Mouse (Mus musculus): ENCODE measurements around the gene Robo2.
"Not testable (repeated sequence)": the region's sequence is repeated elsewhere in the genome, so short reads cannot be mapped to it uniquely, and the experiment has no call there.

The Robo2 gene

DNA sequence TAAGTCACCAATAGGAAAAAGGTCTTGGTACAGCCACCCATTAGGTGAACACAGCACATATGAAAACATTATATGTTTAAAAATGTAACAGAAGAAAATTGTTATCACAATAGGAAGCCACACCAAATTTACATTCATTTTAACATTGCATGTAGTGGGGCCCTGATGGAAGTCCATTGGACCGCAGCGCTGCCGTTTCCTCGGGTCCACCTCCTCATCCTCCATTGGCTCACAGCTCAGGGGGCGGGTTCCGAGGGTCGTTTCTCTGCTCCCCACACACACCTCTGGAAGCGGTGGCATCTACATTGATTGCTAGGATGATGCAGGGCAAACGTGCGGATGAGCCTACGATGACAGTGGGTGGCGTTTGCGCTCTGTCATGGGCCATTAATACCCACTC is 195.8 kb downstream of the Robo2 start:
- DNase-seq (ENCODE audit: low read depth, low spot score): no peak

DNA sequence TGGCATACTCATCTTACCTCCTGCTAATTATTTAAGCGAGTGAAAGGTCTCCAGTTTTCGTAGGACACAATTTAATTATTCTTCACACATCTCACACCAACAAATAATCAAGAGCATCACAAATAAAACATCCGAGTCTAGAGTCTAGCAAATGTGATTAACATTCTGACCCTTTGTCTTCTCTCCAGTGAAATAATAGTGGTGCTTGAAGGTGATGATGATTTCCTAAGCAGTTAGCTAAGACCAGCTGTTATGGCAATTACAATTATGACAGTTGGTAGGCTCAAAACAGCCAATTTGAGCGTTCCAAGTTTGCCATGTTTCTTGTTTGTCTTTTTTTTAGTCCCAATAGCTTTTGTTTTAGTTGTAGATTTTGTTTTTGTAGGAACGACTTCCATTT is 210.9 kb downstream of the Robo2 start:
- DNase-seq (ENCODE audit: low read depth, low spot score): peak; percentile 10

DNA sequence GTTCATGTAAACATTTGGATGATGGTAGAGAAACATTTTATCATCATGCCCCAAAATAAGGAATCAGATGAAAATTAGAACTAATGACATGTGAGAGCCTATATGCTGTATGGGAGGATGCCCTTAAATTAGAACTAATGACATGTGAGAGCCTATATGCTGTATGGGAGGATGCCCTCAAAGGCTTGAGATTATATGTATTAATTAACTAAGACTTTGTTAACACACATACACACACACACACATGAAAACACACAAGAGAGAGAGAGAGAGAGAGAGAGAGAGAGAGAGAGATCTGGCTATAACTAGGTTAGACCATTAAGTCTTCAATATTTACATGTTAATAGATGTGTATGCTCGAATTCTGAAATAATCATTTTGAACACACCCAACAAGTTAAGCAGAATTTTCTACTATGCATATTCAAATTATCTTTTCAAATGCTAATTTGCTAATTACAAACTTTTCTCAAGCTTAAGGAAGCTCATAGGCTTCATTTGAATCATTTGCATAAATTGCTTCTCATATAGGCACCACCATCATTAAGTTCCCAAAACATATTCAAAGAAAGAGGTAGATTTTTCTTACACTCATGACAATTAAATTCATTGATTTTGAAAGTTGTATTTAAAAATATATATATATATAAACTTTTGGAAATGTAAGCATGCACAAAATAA is 211.5 kb downstream of the Robo2 start:
- DNase-seq (ENCODE audit: low read depth, low spot score): no peak

DNA sequence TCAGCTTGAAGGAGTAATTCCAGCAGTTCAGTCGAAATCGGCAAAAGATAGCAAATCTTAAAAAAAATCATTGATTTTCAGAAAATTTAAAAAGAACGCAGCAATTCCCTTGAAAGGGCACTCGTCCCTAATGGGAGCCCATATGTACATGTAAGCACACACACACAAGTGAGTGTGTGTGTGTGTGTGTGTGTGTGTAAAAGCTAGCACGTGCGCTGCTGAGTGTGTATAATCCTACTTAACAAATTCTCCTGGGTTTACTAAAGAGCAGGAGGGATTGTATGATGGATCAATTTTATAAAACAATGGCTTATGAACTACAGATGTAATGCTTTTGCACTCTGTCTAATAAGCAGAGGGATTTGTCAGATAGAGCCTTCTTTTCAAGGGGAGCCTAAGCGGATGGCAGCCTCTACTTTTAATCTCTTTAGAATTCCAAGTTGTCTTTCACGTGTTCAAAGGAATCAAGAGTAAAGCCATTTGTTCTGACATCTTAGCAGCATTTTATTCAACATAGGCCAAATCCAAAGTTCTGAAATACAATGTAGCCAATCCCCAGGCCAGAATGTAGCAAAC is 218.6 kb downstream of the Robo2 start:
- no peak for DNase-seq (ENCODE audit: low read depth, low spot score)

DNA sequence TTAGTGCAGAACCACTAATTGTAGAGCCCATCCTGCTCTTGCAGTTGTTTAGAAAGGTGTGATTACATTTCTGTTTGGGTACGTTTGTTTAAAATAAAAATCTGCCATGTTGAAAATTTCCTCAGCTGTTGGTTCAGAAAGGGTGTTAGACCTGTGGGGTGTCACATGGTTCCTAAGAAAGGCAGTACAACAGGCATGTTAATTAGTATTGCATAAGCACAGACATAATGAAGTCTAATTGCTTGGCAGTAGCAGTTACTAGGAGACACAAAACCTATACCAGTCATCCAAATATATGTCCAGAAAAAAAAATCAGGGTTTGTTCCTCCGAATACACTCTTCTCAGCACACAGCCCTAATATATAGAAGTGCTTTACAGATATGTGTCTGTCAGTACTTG is 220.0 kb downstream of the Robo2 start:
- DNase-seq (ENCODE audit: low read depth, low spot score): peak; percentile 6

DNA sequence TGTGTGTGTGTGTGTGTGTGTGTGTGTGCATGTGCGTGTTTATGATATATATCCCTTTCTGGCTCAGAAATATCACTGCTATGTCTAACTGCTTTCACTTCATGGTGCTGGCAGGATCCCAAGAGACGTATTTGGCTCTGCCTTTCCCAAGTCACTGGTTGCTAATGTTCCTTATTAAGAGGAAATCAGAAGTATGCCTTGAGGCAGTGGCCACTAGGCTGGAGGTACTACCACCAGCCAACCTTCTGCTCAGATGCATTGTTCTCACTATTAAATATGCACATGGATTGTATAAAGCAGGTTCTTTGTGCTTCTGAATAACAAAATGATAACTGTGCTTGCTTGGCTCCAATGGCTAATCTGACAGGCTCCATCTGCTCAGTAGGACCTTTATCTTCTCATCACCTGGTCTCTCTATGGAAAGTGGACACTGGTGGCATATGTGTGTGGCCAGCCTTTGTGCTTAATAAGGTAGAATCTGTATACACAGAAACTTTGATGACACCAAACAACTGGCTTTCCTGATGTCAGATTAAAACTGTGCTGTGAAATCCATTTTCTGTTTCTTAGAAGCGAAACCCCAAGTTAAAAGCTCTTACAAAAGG is 229.0 kb downstream of the Robo2 start:
- DNase-seq (ENCODE audit: low read depth, low spot score): peak; percentile 45

DNA sequence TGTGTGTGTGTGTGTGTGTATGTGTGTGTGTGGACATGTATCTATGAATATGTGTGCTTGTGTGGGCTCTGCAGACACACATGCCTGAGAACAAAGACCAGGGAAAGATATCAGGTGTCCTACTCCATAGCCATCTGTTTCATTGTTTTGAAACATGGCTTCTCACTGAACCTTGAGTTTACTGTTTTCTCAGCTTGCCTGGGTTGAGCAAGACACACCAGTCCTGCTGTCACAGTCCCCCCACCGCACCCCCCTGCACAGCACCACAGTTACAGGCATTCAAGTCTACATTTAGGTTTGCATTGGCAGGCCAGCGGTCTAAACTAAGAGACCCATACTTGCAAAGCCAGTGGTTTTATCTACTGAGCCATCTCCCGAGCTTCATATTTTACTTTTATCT is 239.0 kb downstream of the Robo2 start:
- no peak for DNase-seq (ENCODE audit: low read depth, low spot score)

DNA sequence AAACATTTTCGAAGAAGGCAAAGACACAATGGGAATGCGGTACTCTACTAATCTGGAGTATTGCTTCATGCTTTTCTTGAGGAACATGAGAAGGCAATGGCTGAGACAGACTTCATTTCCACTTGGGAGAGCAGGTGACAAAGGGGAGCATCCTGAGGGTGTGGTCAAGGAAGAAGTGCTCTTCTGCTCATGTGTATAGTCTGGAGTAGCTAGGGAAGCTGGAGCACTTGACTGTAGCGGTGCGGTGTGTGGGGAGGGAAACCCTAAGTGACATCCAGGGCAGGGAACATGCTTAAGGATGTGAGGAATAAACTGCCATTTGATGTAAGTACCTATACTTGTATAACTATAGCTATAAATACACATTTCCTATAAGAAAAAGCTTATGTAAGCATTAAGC is 242.0 kb downstream of the Robo2 start:
- no peak for DNase-seq (ENCODE audit: low read depth, low spot score)

DNA sequence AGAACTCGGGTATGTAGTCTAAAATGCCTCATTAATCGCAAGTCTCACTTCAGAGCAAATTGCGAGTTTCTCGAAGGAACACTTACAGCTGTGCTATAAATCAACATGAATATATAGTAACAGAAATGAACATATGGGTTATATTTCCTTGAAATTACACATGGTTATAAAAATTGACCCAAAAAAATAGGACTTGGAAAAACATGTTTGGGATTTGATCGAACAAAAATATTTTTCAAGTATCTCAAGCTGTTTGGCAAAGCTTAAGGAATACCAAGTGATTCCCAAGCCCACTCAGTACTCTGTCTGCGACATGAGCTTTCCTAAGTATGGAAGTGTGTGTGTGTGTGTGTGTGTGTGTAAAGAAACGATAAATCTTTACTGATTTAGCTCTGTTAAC is 242.5 kb downstream of the Robo2 start:
- no peak for DNase-seq (ENCODE audit: low read depth, low spot score)

DNA sequence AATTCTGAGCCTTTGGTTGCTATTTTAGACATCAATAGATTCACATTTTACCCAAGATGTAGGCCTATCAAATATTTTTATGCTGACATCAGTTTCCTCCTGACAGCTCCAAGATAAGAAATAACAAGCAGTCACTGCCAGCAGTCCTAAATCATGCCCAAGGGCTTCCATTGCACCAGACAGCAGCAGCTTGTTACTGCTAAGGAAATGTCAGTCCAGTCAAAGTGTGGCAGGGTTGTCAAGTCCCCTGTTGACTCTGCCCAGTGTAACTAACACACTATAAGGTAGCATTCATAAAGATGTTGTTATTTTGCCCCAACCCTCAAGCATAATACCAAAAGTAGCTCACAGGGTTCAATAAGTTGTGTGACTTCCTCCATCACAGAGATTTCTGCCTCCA is 243.8 kb downstream of the Robo2 start:
- no peak for DNase-seq (ENCODE audit: low read depth, low spot score)

DNA sequence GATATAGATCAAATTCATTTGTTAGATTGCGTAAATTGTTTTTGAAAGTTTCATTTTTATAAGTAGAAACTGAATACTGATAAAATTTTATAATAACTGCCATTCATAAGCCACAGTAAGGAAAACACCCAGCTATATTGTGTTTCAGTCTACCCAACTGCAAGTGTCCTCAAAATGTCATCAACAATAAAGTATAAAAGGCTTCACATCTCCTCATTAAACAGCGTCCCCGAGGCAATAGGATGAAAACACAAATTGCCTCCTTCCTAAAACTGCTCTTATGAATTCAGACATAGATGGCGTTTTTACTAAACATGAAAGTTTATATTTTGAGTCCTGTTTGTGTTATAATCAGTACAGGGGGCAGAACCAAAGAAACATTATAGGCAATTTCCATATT is 249.6 kb downstream of the Robo2 start:
- no peak for DNase-seq (ENCODE audit: low read depth, low spot score)

DNA sequence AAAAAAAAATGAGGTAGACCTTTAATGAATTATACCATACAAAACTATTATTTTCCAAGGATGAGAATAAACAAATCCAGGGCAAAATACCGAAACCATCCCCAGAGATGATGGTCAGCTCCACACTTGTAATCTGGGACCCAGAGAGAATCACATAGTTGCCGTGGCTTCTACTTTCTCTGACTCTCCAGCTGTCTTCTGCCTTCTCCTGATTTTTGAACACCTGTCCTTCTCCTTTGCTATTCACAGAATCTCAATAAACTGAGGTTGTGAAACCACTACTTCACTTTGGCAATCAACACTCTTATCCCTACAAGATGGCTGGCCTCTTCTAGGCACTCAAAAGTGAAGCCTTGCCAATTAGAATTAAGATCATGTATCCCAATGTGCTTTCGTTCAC is 252.4 kb downstream of the Robo2 start:
- no peak for DNase-seq (ENCODE audit: low read depth, low spot score)

DNA sequence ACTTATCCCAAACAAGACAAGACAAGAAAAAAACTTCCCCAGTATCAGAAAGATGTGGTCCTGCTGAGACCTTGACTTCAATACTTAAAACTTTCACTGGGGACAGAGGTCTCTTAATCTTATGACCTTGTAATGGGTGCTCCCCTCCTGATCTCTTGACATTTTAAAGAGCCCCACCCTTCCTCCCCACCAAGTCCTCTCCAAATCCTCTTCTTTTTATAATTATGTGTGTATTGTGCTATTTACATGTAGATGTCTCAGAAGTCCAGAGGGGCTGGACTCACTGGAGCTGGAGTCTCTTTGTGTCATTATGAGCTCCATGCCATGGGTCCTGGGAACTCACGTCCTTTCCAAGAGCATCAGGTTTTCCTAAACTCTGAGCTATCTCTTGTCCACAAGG is 275.4 kb downstream of the Robo2 start:
- no peak for DNase-seq (ENCODE audit: low read depth, low spot score)

DNA sequence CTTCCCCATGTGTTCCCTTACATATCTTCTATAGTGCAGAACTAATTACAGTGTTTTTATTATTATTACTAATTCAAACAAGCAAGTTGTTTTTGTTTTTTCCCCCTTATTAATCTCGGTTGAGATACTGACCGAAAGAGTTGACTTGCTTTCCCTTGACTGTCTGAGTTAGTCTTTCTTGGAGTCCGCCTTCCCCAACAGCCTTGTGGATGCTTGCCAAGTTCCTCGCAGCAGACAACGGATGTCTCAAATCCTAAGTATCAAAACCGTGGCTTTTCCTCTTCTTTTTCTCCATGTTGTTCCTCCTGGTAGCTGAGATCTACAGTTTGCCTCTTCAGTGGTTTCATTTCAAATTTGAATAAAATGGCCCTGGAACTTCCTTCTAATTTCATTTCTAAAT is 278.8 kb downstream of the Robo2 start:
- no peak for DNase-seq (ENCODE audit: low read depth, low spot score)

DNA sequence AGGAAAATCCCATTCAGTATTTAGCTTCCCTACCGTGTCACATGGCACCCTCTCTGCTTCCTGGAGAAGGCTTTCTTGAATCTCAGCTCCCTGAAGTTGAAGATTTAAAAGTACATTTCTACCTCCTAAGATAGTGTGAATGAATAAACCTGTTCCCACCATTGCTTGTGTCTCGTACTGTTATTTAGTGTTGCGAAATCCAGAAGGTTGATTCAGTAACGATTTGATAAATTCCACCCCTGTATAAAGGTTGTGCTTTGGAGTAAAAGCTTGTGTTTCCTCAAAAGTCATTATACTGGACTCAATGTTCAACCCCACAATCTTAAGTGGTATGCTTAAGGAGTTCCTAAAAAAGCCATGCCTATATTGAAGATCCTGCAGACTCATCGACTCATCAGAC is 280.3 kb downstream of the Robo2 start:
- no peak for DNase-seq (ENCODE audit: low read depth, low spot score)

DNA sequence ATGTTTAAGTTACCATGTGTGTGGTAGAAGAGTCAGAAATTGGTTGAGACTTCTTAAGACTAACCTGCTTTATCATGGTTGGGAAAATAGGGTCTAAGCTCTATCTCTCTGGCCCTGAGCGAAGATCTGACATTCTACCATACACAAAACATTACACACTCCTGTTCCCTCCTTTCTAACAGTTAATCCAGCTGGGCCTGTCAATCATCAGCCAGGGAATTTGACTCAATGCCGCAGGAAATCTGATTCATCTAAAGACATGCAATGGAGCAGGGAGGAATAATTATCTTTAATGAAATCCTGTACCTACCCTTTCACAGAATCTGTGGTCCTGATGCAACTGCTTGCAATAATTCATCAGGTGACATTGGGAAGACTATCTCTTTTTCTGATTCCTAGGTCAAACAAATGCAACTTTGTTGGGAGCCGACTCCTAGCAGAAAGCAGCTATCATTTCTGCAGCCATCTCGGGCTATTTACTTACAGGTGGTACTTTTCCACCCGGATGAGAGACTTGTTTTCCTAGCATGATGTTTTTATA is 283.1 kb downstream of the Robo2 start:
- no peak for DNase-seq (ENCODE audit: low read depth, low spot score)

DNA sequence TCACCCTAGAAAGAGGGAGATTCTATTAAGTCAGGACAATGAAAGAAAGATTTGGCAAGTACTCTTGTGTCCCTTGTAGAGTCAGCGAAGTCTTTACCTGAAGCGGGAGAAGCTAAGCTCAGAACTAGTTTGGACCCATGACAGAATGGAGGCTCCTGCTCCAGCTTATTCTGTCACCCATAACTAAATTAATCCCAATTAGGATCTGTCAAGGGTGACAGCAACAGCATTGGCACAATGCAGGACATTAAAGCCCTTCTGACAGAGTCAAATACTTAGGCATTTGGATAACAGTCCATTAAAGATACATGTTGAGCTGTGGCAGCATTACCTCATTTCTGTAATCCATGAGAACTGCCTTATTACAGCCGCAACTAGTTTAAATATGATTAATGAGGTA is 298.5 kb downstream of the Robo2 start:
- no peak for DNase-seq (ENCODE audit: low read depth, low spot score)

DNA sequence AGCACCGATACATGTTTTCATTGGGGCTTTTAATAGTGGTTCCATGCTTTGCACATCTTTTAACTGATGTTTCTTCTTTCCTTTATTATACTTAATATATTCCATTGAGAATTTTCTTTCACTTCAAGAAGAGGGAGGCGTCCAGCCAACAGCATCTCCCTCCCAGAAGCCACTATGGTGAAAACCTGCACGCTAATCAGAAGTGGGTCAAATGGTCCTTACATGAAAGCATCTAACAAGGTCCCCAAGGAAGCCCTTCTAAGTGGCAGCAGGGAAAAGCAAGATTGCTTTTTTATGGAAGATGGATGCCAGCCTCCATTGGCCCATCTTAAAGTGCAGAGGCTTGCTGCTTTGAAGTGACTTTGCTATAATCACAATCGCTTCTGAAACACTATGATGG is 300.5 kb downstream of the Robo2 start:
- DNase-seq (ENCODE audit: low read depth, low spot score): no peak

DNA sequence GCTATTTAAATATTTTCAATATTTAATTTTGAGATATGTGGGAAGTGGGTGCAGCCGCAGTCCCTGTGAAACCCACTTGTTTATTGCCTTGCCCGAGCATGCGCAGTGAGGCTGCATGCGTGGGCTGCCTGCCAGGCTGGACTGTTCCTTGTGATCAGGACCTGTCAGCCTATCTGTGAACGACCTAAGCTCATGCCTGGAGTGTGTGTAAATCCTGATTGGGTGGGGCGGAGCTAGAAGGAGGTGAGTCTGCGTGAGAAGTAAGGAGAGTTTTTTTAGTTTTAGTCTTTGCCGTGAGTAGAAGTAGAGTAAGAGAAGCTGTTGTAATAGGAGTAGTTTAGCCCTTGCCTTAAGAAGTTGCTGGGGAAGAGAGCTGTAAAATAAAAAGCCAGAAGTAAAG is 307.2 kb downstream of the Robo2 start:
- DNase-seq (ENCODE audit: low read depth, low spot score): not testable (repeated sequence)

DNA sequence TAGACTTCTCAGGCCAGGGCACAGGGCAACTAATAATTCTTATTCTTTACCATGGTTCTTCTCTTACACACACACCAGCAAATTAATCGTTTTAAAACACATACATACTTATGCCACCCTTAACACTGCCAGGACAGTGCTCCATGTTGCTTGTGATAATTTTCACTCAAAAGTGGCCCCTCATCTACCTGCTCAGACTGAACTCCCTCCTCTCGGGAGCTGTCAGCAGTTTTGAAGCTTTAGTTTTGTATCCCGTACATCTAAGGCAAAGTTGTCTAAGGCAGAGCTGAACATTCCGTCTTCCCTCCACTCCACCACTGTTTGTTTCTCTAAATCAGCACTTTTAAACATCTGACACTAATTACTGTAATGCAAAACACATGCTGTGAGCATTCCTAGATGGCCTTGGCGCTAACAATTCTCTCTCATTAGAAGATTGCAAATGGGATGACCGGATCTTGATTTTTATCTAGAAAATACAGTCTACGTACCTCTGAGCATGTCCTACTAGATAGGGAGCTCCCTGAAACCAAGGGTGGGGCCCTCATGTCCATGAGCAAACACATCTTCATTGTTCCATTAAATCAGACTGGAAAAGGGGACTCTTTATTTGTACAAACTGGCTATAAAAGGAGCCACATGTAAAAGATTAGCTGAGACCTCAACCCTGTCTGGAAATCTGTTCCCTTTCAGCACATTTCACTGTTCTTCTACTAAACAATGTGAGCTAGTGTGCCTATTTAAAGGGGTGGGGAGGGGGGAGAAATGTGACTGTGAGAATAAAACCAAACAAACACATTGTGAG is 318.4 kb downstream of the Robo2 start:
- DNase-seq (ENCODE audit: low read depth, low spot score): peak; percentile 12

DNA sequence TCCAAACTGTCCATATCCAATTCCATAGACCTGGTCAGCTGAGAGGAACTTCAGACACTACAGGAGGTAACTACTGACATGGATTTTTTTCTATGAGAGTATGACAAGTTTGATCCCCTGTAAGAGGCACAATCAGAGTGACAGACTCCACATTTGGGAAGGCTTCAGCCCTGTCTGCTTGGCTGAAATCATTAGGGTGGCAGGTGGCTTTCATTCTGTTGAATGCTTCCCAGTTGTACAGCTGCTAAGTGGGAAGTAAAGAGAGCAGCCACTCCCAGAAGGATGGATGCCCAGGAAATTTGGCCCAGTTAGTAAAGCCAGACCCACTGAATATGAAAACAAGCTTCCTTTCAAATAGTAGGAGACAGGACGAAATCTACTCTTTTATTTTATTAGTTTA is 321.7 kb downstream of the Robo2 start:
- DNase-seq (ENCODE audit: low read depth, low spot score): peak; percentile 80

DNA sequence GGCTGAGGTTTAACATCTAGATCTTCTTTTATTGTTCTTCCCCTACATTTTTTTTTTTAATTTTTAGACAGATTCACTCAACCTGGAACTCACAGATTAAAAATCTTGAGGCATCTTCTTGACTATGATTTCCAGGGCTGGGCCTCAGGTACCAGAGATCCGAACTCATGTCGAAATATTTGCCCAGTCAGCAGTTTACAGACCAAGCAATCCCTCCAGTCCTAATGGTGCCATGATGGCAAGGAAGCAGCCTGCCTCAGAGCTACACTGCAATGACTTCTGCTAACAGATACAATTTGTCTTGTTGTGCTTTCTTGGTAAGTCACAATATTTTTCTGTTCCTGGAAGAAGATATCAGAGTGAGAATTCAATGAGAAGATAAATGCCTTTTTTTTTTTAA is 327.4 kb downstream of the Robo2 start:
- no peak for DNase-seq (ENCODE audit: low read depth, low spot score)

Data from brain, adult 2 months (tissue).